Mouse (Mus musculus) heart, embryonic 16.5 days (tissue): ENCODE measurements around the gene Gm12184. TPM values are rescaled to one million over a fixed set of nuclear protein-coding genes. Genes with fewer than 3 reads are reported as not detected.
A peak's percentile ranks its signal among the peaks of the same experiment; 100 is the strongest.
"Not testable (repeated sequence)": the region's sequence is repeated elsewhere in the genome, so short reads cannot be mapped to it uniquely, and the experiment has no call there.

Experiments used
- ATAC-seq: fragments of 200-750 bp; cut with Nextera tagmentation; replicated peaks from 2 replicates; pipeline ENCODE4 v1.8.0; 2017; ENCODE audit warnings: moderate number of reproducible peaks; ENCODE audit not compliant: insufficient read depth, low FRiP score; ENCODE audit errors: extremely low read depth
- H3K27ac ChIP-seq: fragments of 300-500 bp; sonication (generic); 2 replicates; pipeline ENCODE4 v1.5.1; 2014; ENCODE audit warnings: mild to moderate bottlenecking, low read length, control low read depth, moderate library complexity
- H3K27me3 ChIP-seq: fragments of 300-500 bp; sonication (generic); 2 replicates; pipeline ENCODE4 v1.6.1; 2014; ENCODE audit warnings: low read length, mixed read lengths; ENCODE audit not compliant: control insufficient read depth, insufficient read depth
- H3K36me3 ChIP-seq: fragments of 300-500 bp; sonication (generic); 2 replicates; pipeline ENCODE4 v1.6.1; 2014; ENCODE audit not compliant: control insufficient read depth, insufficient read depth
- H3K4me1 ChIP-seq: fragments of 300-500 bp; sonication (generic); 2 replicates; pipeline ENCODE4 v1.6.1; 2014; ENCODE audit warnings: low read length, mixed read lengths; ENCODE audit not compliant: control insufficient read depth, insufficient read depth
- H3K4me2 ChIP-seq: fragments of 300-500 bp; sonication (generic); 2 replicates; pipeline ENCODE4 v1.6.1; 2014; ENCODE audit warnings: low read depth, mild to moderate bottlenecking, control low read depth, low read length
- H3K4me3 ChIP-seq: fragments of 300-500 bp; sonication (generic); 2 replicates; pipeline ENCODE4 v1.5.1; 2014; ENCODE audit warnings: mild to moderate bottlenecking, control low read depth, low read length
- H3K9ac ChIP-seq: fragments of 300-500 bp; sonication (generic); 2 replicates; pipeline ENCODE4 v1.6.1; 2014; ENCODE audit warnings: low read length, control low read depth
- H3K9me3 ChIP-seq: fragments of 300-500 bp; sonication (generic); replicated peaks from 2 replicates; pipeline ENCODE4 v1.6.1; 2016; ENCODE audit warnings: low read length; ENCODE audit not compliant: control insufficient read depth
- WGBS: fragments of 180-500 bp; shearing (Covaris S2); extraction: QIAGEN DNeasy Blood & Tissue Kit; methylation state at CpG from one replicate; pipeline ENCODE4 v1.1.7; 2014; 5-methylcytosine and 5-hydroxymethylcytosine counted together
- polyA plus RNA-seq: library from polyadenylated mRNA; unstranded; fragments of >200 nt; fragmentation: Nextera tagmentation; extraction: Ambion mirVana; gene quantifications from 2 replicates; pipeline ENCODE4 v1.2.1, GENCODE M21; 2015

Gene Gm12184
- polyA plus RNA-seq, 1 experiment from 2014 or later = 0.66 TPM

- Histone ChIP-seq H3K27me3 (no peaks in the 10 kb centered on the region), H3K4me2 (peak within 1 kb of the TSS; percentile 69), H3K27ac (peak within 1 kb of the TSS; percentile 99), H3K4me1 (peaks cover 17% of the 10 kb centered on the region), H3K9ac (peak within 1 kb of the TSS; percentile 90), H3K36me3 (peaks cover 32% of the 10 kb centered on the region), H3K4me3 (peak within 1 kb of the TSS; percentile 84), H3K9me3 (no peaks in the 10 kb centered on the region)
- under 1% methylated on average over 47 of the region's 47 CpGs for WGBS
- peak; percentile 89 for ATAC-seq
Observed at GRCm38 (mm10) chr11:48799921-48800701, 26.3 kb downstream of the Gm12184 start, which contains the start of gene Rack1. Gene Rack1 (plus strand): TSS chr11:48800332.

GRCm38 (mm10) chr11:48798984-48799920 is 27.2 kb downstream of the Gm12184 start:
- no peaks in the 10 kb centered on the region for H3K9me3 ChIP-seq

GRCm38 (mm10) chr11:48798308-48798707 is 28.1 kb downstream of the Gm12184 start:
- ATAC-seq = no peak
- H3K9me3 ChIP-seq = no peaks in the 10 kb centered on the region
- H3K9ac ChIP-seq = no peak overlapping the region; the same call in 1 of the 2 replicates
- no peak overlapping the region for H3K27ac ChIP-seq
- peaks cover 17% of the 10 kb centered on the region for H3K4me1 ChIP-seq
- no peaks in the 10 kb centered on the region for H3K27me3 ChIP-seq
- H3K36me3 ChIP-seq = peaks cover 15% of the 10 kb centered on the region
- H3K4me2 ChIP-seq = peak overlapping the region; percentile 69
- 63% methylated on average over 7 of the region's 7 CpGs for WGBS
- no peak overlapping the region for H3K4me3 ChIP-seq

More at GRCm38 (mm10) chr11:48798984-48799920, 27.2 kb downstream of the Gm12184 start:
- WGBS = 9% methylated on average over 18 of the region's 18 CpGs
- H3K9ac ChIP-seq = peak overlapping the region; percentile 90
- H3K4me1 ChIP-seq = peaks cover 17% of the 10 kb centered on the region
- H3K27ac ChIP-seq = peak overlapping the region; percentile 99
- peak overlapping the region; percentile 69 for H3K4me2 ChIP-seq
- H3K27me3 ChIP-seq = no peaks in the 10 kb centered on the region
- ATAC-seq = no peak
- H3K36me3 ChIP-seq = peaks cover 24% of the 10 kb centered on the region
- peak overlapping the region; percentile 84 for H3K4me3 ChIP-seq

- no peak overlapping the region for H3K27ac ChIP-seq
- H3K4me2 ChIP-seq = no peak overlapping the region
- peaks cover 16% of the 10 kb centered on the region for H3K4me1 ChIP-seq
- no peaks in the 10 kb centered on the region for H3K27me3 ChIP-seq
- H3K4me3 ChIP-seq = no peak overlapping the region
- peaks cover 7% of the 10 kb centered on the region for H3K36me3 ChIP-seq
- H3K9me3 ChIP-seq = no peaks in the 10 kb centered on the region
- H3K9ac ChIP-seq = no peak overlapping the region
- 58% methylated on average over 5 of the region's 5 CpGs for WGBS
- ATAC-seq = no peak
Observed at GRCm38 (mm10) chr11:48797287-48797686, 29.2 kb downstream of the Gm12184 start.

DNA sequence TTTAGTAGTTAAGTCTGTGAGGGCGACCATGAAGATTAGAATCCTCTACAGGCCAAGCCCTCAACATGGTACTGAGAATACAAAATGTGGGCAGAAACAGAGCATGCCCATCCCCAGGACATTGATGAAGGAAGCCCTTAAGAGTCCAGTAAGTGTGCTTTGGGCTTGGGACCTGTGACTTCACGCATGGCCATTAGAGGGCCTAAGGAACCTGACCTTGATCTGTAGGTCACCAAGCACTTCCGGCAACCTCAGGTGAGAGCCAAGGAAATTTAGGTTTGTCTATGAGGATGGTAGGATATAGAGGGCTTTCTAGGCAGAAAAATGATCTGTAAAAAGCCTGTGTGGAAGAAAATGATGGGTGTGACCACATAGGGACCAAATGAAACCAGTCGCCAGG is 30.2 kb downstream of the Gm12184 start:
- H3K4me3 ChIP-seq = no peak overlapping the region
- H3K9me3 ChIP-seq = no peaks in the 10 kb centered on the region
- 74% methylated on average over 4 of the region's 4 CpGs for WGBS
- ATAC-seq = no peak
- no peak overlapping the region for H3K4me2 ChIP-seq
- H3K4me1 ChIP-seq = peaks cover 6% of the 10 kb centered on the region
- no peak overlapping the region for H3K27ac ChIP-seq
- no peaks in the 10 kb centered on the region for H3K36me3 ChIP-seq
- no peaks in the 10 kb centered on the region for H3K27me3 ChIP-seq
- no peak overlapping the region for H3K9ac ChIP-seq

- ATAC-seq = no peak
- no peaks in the 10 kb centered on the region for H3K27me3 ChIP-seq
- H3K36me3 ChIP-seq = no peaks in the 10 kb centered on the region
- WGBS = 91% methylated on average over 7 of the region's 7 CpGs
- H3K4me1 ChIP-seq = peaks cover 8% of the 10 kb centered on the region
- no peaks in the 10 kb centered on the region for H3K9me3 ChIP-seq
- no peak overlapping the region for H3K4me2 ChIP-seq
- H3K27ac ChIP-seq = no peak overlapping the region
- H3K9ac ChIP-seq = no peak overlapping the region
- no peak overlapping the region for H3K4me3 ChIP-seq
Observed at GRCm38 (mm10) chr11:48795221-48795620, 31.2 kb downstream of the Gm12184 start.

DNA sequence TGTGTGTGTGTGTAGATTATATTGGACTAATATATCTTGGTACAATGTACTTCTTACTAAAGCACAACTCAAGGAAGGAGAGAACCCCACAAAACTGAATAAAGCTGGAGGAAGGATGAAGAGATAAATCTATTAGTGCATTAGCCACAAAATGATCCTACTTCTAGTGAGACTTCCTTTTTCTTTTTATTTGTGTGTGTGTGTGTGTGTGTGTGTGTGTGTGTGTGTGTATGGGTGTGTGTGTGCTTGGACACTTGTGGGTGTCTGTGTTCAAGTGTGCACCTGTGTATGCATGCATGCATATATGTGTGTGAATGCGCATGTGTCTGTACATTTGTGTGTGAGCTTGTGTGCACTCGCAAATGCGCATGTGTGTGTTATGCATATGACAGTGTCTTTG is 33.3 kb downstream of the Gm12184 start:
- Histone ChIP-seq H3K4me1 (peaks cover 6% of the 10 kb centered on the region; the same call in 1 of the 2 replicates), H3K27ac (no peak overlapping the region), H3K9ac (no peak overlapping the region), H3K4me3 (no peak overlapping the region), H3K27me3 (no peaks in the 10 kb centered on the region), H3K4me2 (no peak overlapping the region), H3K9me3 (no peaks in the 10 kb centered on the region), H3K36me3 (no peaks in the 10 kb centered on the region)
- ATAC-seq = no peak
- WGBS = 98% methylated on average over 3 of the region's 3 CpGs

GRCm38 (mm10) chr11:48791894-48792293 is 34.6 kb downstream of the Gm12184 start:
- peaks cover 11% of the 10 kb centered on the region; the same call in 1 of the 2 replicates for H3K4me1 ChIP-seq
- H3K9ac ChIP-seq, H3K4me2 ChIP-seq, H3K9me3 ChIP-seq, H3K27ac ChIP-seq, ATAC-seq, H3K4me3 ChIP-seq, H3K27me3 ChIP-seq, H3K36me3 ChIP-seq: not testable (repeated sequence)
- 85% methylated on average over 9 of the region's 9 CpGs for WGBS
